Mouse (Mus musculus): ENCODE data around the gene Spata31.

Spata31 gene

GRCm38 (mm10) chr13:64917191-64917590 is at the start of gene Spata31:
Gene Spata31 (plus strand): TSS chr13:64917406.
- no peak for DNase-seq

- no peak for DNase-seq
These were observed 14.1 kb upstream of the Spata31 start for GRCm38 (mm10) chr13:64903132-64903531.

- peak; percentile 9 for DNase-seq
These were observed 13.5 kb upstream of the Spata31 start, which contains the start of gene Cntnap3 for GRCm38 (mm10) chr13:64903585-64904208. Gene Cntnap3 (minus strand): TSS chr13:64903955.
